Mouse (Mus musculus) heart, postnatal 10 days (tissue): ENCODE measurements around the gene Col5a1. TPM values are rescaled to one million over a fixed set of nuclear protein-coding genes. Genes with fewer than 3 reads are reported as not detected.
A peak's percentile ranks its signal among the peaks of the same experiment; 100 is the strongest.

Experiments used
- DNase-seq, 2 experiments: peaks; one replicate each; pipeline ENCODE4 v3.0.0; 2021
- intact Hi-C: fragments of 180-260 bp; cut with DNase I; formaldehyde crosslinking; loops from one replicate; pipeline ENCODE4 v1.15.1; 2025
- total RNA-seq, 2 experiments: library from RNA; stranded (reverse); gene quantifications; 2 replicates each; pipeline ENCODE4 v1.2.3; 2021

Col5a1 gene
- total RNA-seq, 2 experiments from 2014 or later, result 157 to 164 TPM

GRCm38 (mm10) chr2:28024416-28024815, 138.2 kb downstream of the Col5a1 start:
- intact Hi-C loops, result no loop called here

GRCm38 (mm10) chr2:28025776-28026175, 139.6 kb downstream of the Col5a1 start:
- intact Hi-C loops, result no loop called here
- no peak for DNase-seq

More at GRCm38 (mm10) chr2:28024416-28024815, 138.2 kb downstream of the Col5a1 start:
- DNase-seq, result no peak

- intact Hi-C loops, result no loop called here
- no peak for DNase-seq
These were observed 145.6 kb downstream of the Col5a1 start for GRCm38 (mm10) chr2:28031860-28032259.

GRCm38 (mm10) chr2:28032469-28032868, 146.2 kb downstream of the Col5a1 start:
- intact Hi-C loops, result no loop called here
- DNase-seq, result no peak

- intact Hi-C loops, result no loop called here
- no peak for DNase-seq
These were observed 147.9 kb downstream of the Col5a1 start for GRCm38 (mm10) chr2:28034011-28034710.

GRCm38 (mm10) chr2:28036788-28037187, 150.6 kb downstream of the Col5a1 start:
- intact Hi-C loops, result no loop called here
- no peak for DNase-seq

- DNase-seq, result peak; percentile 39 to 47
- intact Hi-C loops, result no loop called here
These were observed 151.5 kb downstream of the Col5a1 start for GRCm38 (mm10) chr2:28037505-28038390.

GRCm38 (mm10) chr2:28038391-28039096, 152.3 kb downstream of the Col5a1 start:
- DNase-seq, result peak; percentile 66 to 69
- intact Hi-C loops, result no loop called here

- intact Hi-C loops, result no loop called here
- DNase-seq, result no peak
These were observed 153.6 kb downstream of the Col5a1 start for GRCm38 (mm10) chr2:28039647-28040325.

GRCm38 (mm10) chr2:28040466-28040865, 154.2 kb downstream of the Col5a1 start:
- DNase-seq, result no peak
- intact Hi-C loops, result no loop called here

GRCm38 (mm10) chr2:28044920-28045598, 158.8 kb downstream of the Col5a1 start:
- DNase-seq, result no peak
- intact Hi-C loops, result no loop called here

- intact Hi-C loops, result no loop called here
- no peak for DNase-seq
These were observed 160.1 kb downstream of the Col5a1 start for GRCm38 (mm10) chr2:28046311-28046710.

- intact Hi-C loops, result no loop called here
- no peak for DNase-seq
These were observed 160.9 kb downstream of the Col5a1 start for GRCm38 (mm10) chr2:28047092-28047491.

- intact Hi-C loops, result no loop called here
- DNase-seq, result no peak
These were observed 173.7 kb downstream of the Col5a1 start for GRCm38 (mm10) chr2:28059922-28060321.

GRCm38 (mm10) chr2:28063711-28064338, 177.6 kb downstream of the Col5a1 start:
- intact Hi-C loops, result no loop called here
- no peak for DNase-seq

- intact Hi-C loops, result no loop called here
- no peak for DNase-seq
These were observed 178.3 kb downstream of the Col5a1 start for GRCm38 (mm10) chr2:28064339-28065080.

- intact Hi-C loops, result no loop called here
- no peak for DNase-seq
These were observed 178.9 kb downstream of the Col5a1 start for GRCm38 (mm10) chr2:28065081-28065651.

GRCm38 (mm10) chr2:28066686-28067085, 180.5 kb downstream of the Col5a1 start:
- DNase-seq, result no peak
- intact Hi-C loops, result no loop called here

- intact Hi-C loops, result no loop called here
- peak; percentile 10 to 17 for DNase-seq
These were observed 180.9 kb downstream of the Col5a1 start for GRCm38 (mm10) chr2:28067175-28067574.
